Mouse (Mus musculus) ovary, adult 18-20 months (tissue): ENCODE measurements at regions not wholly inside any gene's neighbourhood (a gene's known extent, or its start where the extent isn't known, plus 50 kb on each side); places are given as distances from the start of the nearest gene placed in this dataset.

Source experiments
- DNase-seq: peaks from one replicate; pipeline ENCODE4 v3.0.0; 2022; ENCODE audit warnings: low spot score, mixed read lengths

GRCm38 (mm10) chr3:21218936-21219335, 852.0 kb upstream of the Agtr1b start:
- no peak for DNase-seq

GRCm38 (mm10) chr3:21241184-21241583, 835.3 kb upstream of the Tbl1xr1 start:
- no peak for DNase-seq

- no peak for DNase-seq
These were observed 820.2 kb upstream of the Tbl1xr1 start for GRCm38 (mm10) chr3:21256129-21256760.

- no peak for DNase-seq
These were observed 813.1 kb upstream of the Tbl1xr1 start for GRCm38 (mm10) chr3:21263317-21263716.

- no peak for DNase-seq
These were observed 811.0 kb upstream of the Tbl1xr1 start for GRCm38 (mm10) chr3:21265491-21265890.

DNA sequence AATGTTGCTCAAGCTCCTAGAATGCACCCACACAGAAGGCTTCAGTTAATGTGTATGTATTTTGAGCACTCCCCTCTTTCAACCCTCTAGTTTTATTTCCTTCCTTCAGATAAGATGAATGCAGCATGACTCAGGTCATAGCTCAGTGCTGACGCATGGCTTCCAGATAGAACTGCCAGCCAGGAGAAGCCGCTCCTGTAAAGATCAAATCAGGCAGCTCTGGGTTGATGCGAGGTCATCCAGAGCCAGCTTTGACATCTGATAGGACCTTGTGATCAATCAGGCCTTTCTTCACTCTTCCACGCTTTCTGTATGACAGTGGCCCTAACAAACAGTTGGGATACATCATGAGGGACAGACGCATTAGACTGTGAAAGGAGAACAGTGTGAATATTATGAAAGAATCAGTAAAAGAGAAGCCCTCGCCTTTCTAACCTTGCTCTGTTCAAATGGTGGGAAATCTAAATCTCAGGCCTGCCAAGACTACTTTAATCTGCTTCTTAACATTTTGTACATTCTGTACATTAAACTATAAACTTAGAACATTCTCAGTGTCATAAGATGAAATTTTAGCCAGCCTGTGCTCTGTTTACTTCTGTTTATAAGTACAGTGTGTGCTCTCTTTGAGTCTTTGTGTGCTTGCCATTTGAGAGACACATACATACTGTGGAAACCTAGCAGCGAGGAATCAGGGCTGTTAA, 807.9 kb upstream of the Tbl1xr1 start:
- DNase-seq = peak; percentile 12

- no peak for DNase-seq
These were observed 807.4 kb upstream of the Tbl1xr1 start for GRCm38 (mm10) chr3:21269130-21269440.

GRCm38 (mm10) chr3:21270788-21271187, 805.7 kb upstream of the Tbl1xr1 start:
- no peak for DNase-seq

GRCm38 (mm10) chr3:21272219-21272618, 804.2 kb upstream of the Tbl1xr1 start:
- peak; percentile 58 for DNase-seq

DNA sequence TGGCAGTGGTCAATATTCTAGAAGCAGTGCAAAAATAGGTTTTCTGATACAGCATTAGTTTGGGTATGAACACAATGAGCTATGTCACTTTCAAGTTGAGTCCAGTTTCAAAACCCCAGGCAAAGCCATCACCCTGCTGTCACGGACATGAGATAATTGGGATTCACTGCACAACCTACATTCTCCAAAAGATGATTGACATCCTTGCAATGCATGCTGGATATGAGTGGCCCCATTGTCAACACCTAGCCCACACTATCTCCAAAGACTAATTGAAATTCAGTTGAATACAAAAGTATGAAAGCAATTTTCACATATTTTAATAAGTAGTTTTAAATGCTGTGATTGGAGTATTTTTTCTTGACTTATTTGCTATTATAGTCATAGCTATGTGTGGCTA, 783.7 kb upstream of the Tbl1xr1 start:
- no peak for DNase-seq

DNA sequence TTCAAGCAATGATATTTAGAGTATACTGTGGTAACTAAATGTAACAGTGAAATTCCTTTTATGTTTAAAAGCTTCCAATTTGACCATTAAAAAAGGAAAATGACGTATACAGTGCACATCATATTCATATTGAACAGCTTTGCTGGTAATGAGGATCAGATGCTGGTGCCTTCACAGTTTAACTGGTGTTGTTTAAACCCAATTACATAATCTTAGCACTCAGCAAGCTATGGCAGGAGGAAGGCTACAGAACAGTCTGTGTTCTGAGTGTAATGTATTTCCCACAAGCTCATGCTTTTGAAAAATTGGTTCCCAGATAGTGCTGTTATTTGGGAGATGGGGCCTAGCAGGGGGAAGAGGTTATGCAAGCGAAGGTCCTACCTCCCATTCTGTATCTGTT, 783.1 kb upstream of the Tbl1xr1 start:
- no peak for DNase-seq

DNA sequence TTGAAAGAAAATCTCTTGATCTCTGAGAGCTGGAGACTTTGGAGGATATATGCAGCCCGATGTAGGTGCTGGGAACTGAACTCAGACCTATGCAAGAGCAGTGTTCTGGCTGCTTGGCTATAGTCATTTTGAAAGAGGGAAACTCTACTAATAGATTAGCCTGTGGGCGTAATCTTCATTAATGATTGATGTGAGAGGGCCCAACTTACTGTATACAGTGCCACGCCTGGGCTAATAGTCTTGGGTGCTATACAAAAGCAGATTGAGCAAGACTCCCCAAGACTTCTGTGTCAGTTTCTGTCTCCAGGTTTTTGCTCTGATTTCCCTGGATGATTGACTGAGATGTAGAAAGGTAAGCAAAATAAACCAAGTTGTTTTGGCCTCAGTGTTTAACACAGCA, 781.7 kb upstream of the Tbl1xr1 start:
- no peak for DNase-seq

GRCm38 (mm10) chr3:21296581-21297110, 779.8 kb upstream of the Tbl1xr1 start:
- DNase-seq = no peak

GRCm38 (mm10) chr3:21325329-21325896, 751.0 kb upstream of the Tbl1xr1 start:
- no peak for DNase-seq

GRCm38 (mm10) chr3:21341916-21342315, 734.5 kb upstream of the Tbl1xr1 start:
- DNase-seq = no peak

DNA sequence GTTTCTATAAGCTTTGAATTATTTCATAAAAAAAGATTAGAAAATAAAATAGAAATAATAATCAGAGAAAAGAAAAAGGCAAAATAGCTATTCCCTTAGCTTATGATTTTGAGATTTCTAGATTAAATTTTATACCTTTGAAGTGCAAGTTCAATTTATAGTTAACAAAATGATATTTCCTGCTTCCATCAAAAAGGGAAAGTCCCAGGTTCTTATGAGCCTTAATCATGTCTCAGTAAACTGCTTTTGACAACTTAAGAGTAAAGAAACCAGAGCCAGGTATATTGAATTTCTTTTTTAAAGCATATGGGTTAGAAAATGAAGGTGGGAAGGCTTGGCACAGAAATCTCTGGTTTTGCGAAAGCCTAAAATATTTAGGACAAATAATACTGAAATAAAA, 733.4 kb upstream of the Tbl1xr1 start:
- no peak for DNase-seq

GRCm38 (mm10) chr3:21349421-21349820, 727.0 kb upstream of the Tbl1xr1 start:
- no peak for DNase-seq

- no peak for DNase-seq
These were observed 720.3 kb upstream of the Tbl1xr1 start for GRCm38 (mm10) chr3:21356150-21356549.

DNA sequence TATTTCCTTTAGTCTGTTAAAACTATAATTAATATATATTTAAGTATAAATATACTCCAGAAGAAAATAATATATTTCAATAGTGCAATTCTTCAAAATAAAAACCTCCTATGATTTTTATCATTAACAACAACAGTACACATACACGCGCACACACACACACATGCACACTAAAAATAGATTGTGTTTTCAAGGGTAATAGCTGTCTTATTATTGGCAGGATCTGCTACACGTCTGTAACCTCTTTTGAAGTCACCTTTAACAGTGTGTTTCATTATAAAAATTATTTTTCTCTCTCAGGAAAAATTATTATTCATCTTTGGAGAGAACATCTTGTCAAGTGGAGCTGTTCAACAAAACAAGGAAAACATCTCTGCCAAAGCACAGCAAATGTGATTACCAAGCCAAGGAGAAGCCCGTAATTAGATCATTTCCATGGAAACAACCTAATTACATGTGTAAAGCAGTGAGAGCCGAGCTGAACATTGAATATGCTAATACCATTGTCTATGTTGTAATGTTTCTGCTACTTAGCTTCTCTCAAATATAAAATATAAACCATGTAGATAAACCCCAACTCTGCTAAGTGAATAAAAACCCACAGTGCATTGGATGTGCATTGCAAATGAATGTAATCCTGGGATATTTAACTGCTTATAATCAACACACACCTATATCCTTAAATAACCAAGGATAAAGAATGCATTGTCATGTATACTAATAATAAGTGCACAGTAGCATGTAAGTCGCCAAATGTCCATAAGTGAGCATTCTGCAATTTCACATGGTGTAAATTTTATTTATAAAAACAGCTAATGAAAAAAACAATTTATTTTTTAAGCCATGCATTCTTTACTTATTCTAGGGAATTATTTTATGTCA, 719.4 kb upstream of the Tbl1xr1 start:
- DNase-seq = no peak

- DNase-seq = no peak
These were observed 718.4 kb upstream of the Tbl1xr1 start for GRCm38 (mm10) chr3:21358068-21358467.

DNA sequence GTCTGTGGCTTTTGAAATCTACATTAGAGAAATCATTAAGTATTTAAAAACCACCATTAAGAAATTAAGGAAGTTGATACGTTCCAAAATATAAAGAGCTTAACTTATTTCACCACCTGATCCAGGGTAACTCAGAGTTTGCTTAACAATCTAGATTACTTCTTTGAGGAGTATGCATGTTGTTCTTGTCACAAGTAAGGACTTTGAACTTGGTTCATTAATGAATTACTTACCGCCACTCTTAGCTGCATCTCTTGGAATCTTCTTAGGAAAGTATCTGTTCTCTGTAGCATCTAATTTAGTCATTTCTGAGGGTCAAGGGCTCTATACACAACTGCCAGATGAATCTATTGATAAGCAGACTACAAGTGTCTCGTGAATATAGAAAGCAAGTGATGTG, 715.4 kb upstream of the Tbl1xr1 start:
- DNase-seq = no peak

- peak; percentile 26 for DNase-seq
These were observed 696.6 kb upstream of the Tbl1xr1 start for GRCm38 (mm10) chr3:21379816-21380215.
